Mouse (Mus musculus) retina, embryonic 14.5 days (tissue): ENCODE measurements around the gene Rtn1.
A peak's percentile ranks its signal among the peaks of the same experiment; 100 is the strongest.

Experiments used
- DNase-seq: peaks from one replicate; pipeline ENCODE4 v3.0.0-alpha.2; 2015; ENCODE audit warnings: low spot score

Gene Rtn1

GRCm38 (mm10) chr12:72408954-72409353 is at the start of gene Rtn1:
Gene Rtn1 (minus strand): TSS chr12:72409054.
- DNase-seq = no peak

DNA sequence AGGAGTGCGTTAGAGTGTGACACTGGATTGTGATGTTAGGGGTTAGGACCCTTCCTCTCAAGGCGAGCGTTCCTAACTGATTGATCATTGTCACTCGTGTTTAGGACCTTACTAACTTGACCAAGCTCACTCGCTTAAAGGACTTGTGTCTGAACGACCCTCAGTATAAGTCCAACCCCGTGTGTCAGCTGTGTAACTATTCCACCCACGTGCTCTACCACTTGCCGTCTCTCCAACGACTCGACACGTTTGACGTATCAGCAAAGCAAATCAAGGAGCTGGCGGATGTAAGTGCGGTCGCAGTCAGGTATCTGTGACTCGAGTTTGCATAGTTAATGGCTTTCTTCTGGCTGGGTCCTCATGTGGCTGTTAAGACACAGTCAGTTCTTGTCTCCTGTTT is 45.1 kb upstream of the Rtn1 start:
- DNase-seq = no peak

DNA sequence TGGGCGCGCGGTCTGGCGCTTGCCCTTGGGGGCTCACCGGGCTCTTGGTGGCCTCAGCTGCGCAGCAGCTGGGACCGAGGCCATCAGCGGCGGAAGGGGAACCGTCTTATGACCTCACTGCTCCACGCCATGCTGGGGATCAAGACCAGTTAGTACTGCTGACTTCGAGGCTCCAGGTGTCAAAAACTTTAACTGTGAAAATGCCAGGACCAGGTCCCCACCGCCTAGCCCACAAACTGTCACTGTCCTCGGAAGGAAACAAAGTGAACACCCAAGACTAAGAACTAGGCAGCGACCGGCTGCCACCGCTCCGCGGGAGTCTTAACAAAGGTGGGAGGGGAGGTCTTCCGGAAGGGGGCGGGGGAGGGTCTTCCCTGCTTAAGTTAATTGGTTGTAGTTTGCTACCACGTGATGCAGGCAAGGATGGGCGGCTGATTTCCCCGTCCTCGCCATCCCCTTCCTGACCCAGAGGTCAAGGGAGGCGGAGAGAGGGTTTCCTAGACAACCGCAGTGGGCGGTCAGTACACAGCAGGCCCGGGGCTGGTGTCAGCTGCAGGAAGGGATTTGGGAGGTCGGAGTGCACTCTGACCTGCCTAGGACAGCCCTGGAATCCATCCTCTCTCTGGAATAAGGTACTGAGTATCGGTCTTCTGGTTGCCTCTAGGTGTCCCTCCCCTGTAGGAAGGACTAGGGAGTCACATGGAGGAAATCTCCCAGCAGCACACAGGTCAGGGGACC is 33.2 kb upstream of the Rtn1 start, which contains the start of gene Lrrc9:
Lrrc9 (plus strand) TSS at position 28 of the 738 bp plus-strand sequence.
- DNase-seq = peak; percentile 88

DNA sequence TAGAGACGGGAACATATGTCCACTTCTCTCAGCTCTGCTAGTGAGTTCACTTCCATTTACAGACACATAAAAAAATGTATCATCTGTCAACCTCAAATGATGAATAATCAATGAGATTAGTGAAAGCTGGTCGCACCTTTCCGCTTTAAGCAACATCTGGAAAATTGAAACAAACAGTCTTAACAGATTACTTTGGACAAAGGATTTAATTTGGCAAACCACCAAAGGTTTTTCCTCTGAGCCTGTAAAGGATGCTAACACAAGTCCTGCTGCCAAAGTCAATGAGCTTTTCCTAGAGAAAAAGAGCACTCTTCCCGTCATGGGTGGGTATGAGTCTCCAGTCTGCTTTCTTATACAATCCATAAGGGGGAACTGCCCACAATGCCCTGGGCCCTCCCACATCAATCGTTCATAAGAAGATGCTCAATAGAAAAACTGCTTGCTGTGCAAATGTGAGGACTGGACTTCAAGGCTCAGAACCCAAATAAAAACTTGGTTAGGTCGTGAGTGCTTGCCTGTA is 30.2 kb upstream of the Rtn1 start:
- peak; percentile 23 for DNase-seq

DNA sequence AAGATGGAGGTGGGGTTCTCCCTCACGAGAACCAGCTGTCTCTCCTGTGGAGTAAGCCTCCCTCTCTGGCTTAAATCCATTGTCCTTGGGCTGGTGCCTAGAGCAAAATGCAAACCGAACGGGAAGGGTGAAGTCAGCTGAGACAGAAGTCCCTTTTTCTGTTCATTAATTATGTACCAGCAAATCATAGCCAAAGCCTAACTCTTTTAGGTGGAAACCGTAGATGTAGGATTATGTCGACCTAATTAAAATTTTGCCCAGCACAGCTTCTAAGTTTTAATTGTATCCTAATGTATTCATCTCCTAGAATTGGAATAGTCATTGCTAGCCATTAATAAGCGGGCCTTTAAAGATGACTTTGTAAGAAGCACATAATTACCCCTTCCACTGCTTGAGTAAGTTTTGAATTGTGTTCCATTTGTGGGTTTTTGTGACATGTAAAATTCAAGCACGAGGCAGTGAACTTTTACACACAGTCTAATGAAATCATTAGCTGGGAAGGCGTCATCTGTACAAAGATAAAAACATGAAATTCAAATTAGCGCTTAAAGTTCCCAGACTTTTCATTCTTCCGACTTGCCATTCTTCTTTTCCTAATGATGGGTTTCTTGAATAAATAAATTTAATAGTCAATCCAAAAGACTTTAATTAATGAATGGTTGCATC is 29.0 kb upstream of the Rtn1 start:
- DNase-seq = peak; percentile 13

GRCm38 (mm10) chr12:72433241-72433865 is 24.5 kb upstream of the Rtn1 start:
- no peak for DNase-seq

DNA sequence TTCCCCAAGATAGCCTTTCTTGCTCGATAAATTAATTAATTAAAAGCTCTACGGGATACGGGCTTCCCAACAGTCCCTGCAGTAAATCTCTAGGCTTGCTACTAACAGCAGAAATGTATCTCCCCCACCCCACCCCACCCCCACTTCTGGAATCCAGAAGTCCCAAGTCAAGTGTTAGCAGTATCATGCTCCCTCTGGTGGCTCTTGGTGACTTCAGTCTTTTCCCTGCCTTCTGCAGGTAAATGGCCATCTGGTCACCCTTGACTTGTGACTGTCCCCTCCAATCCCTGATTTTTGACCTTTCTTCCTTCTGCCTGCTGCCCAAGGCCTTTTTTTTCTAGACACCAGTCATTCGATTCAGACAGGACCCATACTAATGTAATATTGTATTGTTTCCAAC is 23.4 kb upstream of the Rtn1 start:
- DNase-seq = peak; percentile 9

DNA sequence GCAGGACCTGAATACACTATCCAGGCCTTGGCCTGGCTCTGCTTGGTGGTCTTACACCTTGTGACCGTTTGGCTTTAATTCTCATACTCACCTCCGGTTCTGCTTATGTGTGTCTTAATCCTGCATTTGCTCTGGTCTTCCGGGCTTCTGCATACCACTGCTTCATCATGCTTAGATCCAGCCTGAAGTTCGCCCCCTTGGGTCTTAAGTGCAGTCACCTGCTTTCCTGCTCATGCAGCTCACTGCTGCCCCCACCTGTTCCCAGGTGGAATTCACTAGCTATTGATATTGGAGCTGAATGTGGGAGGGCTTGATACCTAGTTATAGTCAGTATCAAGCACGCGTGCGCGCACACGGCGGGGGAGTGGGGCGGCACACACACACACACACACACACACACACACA is 18.9 kb upstream of the Rtn1 start:
- peak; percentile 85 for DNase-seq

GRCm38 (mm10) chr12:72422681-72423080 is 13.8 kb upstream of the Rtn1 start:
- peak; percentile 25 for DNase-seq

- DNase-seq = peak; percentile 63
Observed at GRCm38 (mm10) chr12:72417762-72418161, 8.9 kb upstream of the Rtn1 start.

DNA sequence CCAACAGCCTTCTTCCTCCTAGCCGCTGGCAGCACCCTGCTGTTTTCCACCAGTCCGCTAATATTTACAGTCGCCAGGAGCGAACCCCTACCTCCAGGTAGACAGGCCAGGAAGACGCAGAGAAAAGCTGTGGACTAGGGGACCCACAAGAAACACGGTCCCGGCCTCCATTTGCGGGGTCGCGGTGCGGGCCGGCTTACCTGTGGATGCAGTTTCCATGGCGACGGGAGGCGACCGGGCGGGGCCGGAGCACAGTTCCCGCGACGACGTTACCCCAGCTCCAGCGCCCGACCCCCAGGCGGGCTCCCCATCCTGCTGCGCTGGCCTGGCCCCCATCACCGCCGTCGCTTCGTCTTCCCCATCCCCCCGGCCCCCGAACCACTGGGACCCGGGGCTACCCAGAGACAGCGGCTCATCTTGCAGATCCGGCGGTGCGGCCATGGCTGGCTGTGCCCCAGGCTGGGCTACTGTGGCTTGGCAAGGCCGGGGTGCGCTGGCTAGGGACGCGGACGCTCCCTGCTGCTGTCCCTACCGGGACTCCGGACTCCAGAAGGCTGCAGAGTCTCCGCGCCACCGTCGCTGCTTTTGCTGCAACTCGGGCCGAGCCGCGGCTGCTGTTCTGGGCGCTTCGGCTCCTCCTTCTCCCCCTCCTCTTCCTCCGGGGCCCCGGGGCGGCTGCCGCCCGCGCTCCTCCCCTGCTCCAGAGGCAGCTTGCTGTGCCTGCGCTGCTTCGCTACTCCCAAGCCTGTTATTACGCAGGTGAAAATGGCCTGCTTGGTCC is 553 bp downstream of the Rtn1 start:
- peak; percentile 73 for DNase-seq

DNA sequence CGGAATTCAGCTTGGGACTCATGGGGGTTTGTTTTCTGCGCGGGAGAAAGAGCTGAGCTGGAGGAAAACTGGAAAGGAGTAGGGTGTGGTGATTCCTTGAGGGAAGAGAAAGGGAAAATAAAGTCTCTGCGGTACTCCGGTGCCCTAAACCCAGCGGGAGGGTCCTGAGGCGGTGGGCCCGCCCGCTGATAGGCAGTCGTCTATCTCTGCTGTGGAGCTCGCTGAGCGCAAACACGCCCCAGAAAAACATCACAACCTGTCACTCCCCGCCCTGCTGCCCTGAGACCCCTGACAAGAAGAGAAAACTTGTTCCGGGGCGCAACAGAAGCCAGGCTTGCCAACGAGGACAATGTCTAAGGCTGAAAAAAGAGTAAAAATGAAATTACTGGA is 1.1 kb downstream of the Rtn1 start:
- DNase-seq = peak; percentile 45

DNA sequence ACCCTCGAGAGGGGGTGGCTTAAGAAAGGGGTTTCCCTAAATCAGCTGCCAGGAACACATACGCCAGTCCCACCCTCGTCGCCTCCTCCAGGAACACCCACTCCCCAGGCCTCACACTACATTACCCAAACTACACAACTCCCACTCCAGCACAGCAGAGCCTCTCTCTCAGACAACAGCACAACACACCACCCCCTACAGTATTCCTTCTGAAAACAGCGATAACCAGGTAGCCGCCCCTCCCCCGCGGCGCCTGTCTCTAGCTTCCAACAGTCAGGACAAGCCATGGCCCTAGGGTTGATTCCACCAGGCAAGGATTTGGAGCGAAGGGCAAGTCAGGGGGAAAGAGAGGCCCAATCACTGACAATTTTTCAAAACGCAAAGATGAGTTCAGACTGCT is 1.7 kb downstream of the Rtn1 start:
- peak; percentile 41 for DNase-seq

DNA sequence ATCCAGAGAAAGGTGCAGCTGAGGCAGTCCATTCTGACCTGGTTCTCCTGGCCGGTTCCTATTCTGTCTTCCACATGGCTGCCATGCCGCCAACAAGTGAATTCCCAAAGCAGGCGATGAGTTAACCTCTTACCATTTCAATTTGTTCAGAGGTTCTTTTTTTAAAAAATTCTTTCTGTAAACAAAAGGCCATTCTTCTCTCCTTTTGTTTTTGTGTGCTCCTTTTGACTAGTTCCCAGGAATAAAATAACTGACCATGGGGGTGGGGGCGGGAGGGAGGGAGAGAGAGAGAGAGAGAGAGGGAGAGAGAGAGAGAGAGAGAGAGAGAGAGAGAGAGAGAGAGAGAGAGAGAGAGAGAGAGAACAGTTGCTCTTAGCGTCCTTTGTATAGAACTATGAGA is 3.8 kb downstream of the Rtn1 start:
- peak; percentile 10 for DNase-seq

- DNase-seq = no peak
Observed at GRCm38 (mm10) chr12:72393046-72393805, 15.6 kb downstream of the Rtn1 start.

- no peak for DNase-seq
Observed at GRCm38 (mm10) chr12:72390346-72390745, 18.5 kb downstream of the Rtn1 start.

- no peak for DNase-seq
Observed at GRCm38 (mm10) chr12:72389377-72390103, 19.3 kb downstream of the Rtn1 start.

DNA sequence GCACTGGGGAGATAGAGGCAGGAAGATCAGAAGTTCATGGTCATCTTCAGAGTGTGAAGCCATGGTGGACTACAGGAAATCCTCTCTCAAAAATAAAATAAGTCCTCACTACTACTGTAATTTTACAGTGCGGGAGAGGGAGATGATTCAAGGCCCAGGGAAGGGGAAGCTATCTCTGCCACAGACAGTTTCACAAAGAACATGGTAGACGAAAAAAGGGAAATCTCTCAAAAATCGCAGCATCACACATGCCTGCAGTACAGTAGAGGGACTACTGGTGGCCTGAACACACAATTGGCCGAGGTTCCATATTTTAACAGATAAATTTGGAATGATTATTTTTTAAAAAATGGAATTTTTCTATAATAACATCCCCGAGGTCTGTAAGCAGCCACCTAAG is 20.0 kb downstream of the Rtn1 start:
- no peak for DNase-seq

DNA sequence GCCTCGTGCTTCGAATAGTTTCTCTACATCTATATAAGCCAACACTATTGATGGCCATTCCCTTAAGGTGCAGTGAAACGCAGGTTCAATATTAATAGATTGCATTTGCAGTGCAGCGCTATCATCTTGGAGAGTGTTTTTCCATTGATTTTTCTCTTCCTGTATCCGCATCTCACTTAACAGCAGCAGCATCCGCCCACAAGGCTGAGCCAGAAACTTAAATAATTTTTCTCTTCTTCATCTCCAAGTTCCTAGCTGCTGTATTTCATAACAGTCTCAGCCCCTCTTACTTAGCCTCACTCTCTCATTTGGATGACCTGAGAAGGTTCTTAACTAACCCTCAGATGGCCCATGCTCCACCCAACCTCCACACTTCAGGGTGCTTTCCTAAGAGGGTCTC is 20.7 kb downstream of the Rtn1 start:
- no peak for DNase-seq

DNA sequence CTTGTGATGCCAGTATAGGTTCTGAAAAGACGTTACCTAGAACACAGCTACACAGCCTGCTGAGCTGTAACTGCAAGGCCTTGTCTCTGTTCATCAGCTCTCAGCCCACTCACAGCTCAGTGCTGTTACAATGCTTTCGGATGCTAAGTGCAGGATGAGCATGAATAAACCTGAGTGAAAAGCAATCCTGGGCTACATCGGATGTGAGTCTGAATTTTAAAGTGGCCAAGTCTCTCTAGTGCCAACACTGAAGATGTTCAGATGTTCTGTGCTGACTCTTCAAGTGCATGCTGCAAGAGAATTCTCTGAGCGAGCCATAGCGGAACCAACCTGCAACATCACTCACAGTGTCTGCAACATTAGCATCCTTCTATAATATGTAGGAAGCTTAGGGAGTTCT is 32.5 kb downstream of the Rtn1 start:
- no peak for DNase-seq

DNA sequence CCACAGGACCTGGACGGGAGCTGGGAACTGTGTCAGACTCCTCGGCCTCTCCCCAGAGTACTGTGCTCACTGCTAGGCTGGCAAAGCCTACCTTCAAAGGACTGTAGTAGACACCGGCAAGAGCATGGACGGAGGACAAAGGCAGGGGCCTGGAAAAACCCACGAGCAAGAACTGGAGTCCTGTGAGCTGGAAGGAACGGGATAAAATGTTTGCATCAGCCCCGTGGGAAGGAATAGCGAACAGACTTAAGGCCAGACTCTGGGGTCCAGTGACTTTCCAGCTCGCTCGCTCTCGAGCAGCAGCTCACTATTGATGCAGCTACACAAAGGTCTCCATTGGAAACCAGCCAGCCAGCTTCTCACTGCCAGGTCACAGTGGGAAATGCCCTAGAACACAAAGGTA is 34.0 kb downstream of the Rtn1 start:
- DNase-seq = peak; percentile 63
